Mouse (Mus musculus) testis, adult 2 months (tissue): ENCODE results near the gene Btn2a2. TPM values are rescaled to one million over a fixed set of nuclear protein-coding genes. Genes with fewer than 3 reads are reported as not detected.

Experiments used
- H3K27ac ChIP-seq: fragments of 200-500 bp; 2 replicates; pipeline ENCODE4 v1.5.1; 2012; ENCODE audit warnings: low read depth, low read length; ENCODE audit not compliant: control insufficient read depth, insufficient read depth
- H3K27me3 ChIP-seq: fragments of 200-500 bp; 2 replicates; pipeline ENCODE4 v1.6.1; 2012; ENCODE audit warnings: mild to moderate bottlenecking, low read length, moderate library complexity; ENCODE audit not compliant: control insufficient read depth, insufficient read depth
- H3K36me3 ChIP-seq: fragments of 200-500 bp; 2 replicates; pipeline ENCODE4 v1.6.1; 2012; ENCODE audit warnings: mild to moderate bottlenecking, low read length; ENCODE audit not compliant: control insufficient read depth, insufficient read depth
- H3K4me1 ChIP-seq: fragments of 200-500 bp; 2 replicates; pipeline ENCODE4 v1.6.1; 2012; ENCODE audit warnings: low read length; ENCODE audit not compliant: control insufficient read depth, insufficient read depth
- H3K4me3 ChIP-seq: fragments of 200-500 bp; 2 replicates; pipeline ENCODE4 v1.5.1; 2012; ENCODE audit warnings: low read depth, mild to moderate bottlenecking, low read length, moderate library complexity, mixed read lengths; ENCODE audit not compliant: control insufficient read depth
- CTCF ChIP-seq: fragments of 200-500 bp; IDR thresholded peaks from 2 replicates; pipeline ENCODE4 v1.5.1; 2012; ENCODE audit warnings: low read depth, mild to moderate bottlenecking, inconsistent platforms, low read length, moderate library complexity; ENCODE audit not compliant: control insufficient read depth, insufficient read depth, insufficient replicate concordance
- POLR2A ChIP-seq: fragments of 200-500 bp; IDR thresholded peaks from 2 replicates; pipeline ENCODE4 v1.6.1; 2012; ENCODE audit warnings: low read depth, mild to moderate bottlenecking, inconsistent platforms, low read length, moderate library complexity; ENCODE audit not compliant: control insufficient read depth
- polyA plus RNA-seq: library from polyadenylated mRNA; depleted of rRNA; stranded (reverse); fragments of >200 nt; gene quantifications from 2 replicates; pipeline ENCODE4 v1.2.3, GENCODE M21; 2012

Btn2a2 gene
- polyA plus RNA-seq, 1 experiment: 0.21 TPM

DNA sequence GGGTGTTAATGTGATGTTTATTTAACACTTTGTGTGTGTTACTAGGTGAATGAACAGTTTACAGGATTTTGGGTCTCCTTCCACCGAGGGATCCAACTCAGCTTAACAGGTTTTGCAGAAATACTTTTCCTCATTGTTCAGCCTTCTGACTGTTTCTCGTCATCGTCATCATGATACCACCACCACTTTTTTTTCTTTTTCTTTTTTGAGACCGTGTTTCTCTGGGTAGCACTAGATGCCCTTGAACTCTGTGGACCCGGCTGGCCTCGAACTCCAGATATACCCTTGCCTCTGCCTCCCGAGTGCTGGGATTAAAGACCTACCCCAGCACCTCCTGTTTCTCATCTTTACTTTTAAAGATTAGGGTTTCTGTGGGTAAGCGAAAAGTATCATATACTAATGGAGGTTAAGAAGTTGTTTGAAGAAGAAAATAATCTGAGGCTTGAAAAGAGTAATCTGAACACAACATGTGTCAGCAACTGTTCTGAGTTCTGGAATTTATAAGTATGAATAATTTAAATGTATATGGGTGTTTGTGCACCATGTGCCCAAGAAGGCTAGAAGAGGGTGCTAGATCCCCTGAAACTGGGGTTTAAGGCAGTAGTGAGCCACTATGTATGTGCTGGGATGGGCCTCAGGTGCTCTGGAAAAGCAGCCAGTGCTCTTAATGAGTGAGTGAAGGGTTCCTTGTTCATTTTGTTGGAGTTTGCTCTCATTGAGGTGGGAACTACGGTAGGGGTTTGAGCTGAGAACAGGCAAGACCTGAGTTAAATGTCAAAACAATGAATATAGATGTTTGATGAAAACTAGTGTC is 43.8 kb upstream of the Btn2a2 start:
- H3K27me3 ChIP-seq: no peaks in the 10 kb centered on the region
- TF ChIP-seq CTCF (no peak), POLR2A (no peak)
- H3K27ac ChIP-seq: peak overlapping the region; percentile 39
- no peak overlapping the region for H3K4me3 ChIP-seq
- no peaks in the 10 kb centered on the region for H3K36me3 ChIP-seq
- peaks cover 7% of the 10 kb centered on the region for H3K4me1 ChIP-seq

GRCm38 (mm10) chr13:23530901-23531875 is 42.5 kb upstream of the Btn2a2 start, which contains the start of gene Hist1h4h:
Gene Hist1h4h, plus strand, starts transcription at chr13:23531050.
- Histone ChIP-seq H3K4me3 (peak within 1 kb of the TSS; percentile 79), H3K27me3 (no peaks in the 10 kb centered on the region), H3K36me3 (no peaks in the 10 kb centered on the region), H3K27ac (peak within 1 kb of the TSS; percentile 99), H3K4me1 (peaks cover 7% of the 10 kb centered on the region)
- peak; percentile 83 for TF ChIP-seq POLR2A
- TF ChIP-seq CTCF: no peak

GRCm38 (mm10) chr13:23530181-23530900 is 41.7 kb upstream of the Btn2a2 start:
- no peaks in the 10 kb centered on the region for H3K27me3 ChIP-seq
- H3K4me3 ChIP-seq: peak overlapping the region; percentile 79
- H3K4me1 ChIP-seq: peaks cover 9% of the 10 kb centered on the region
- H3K27ac ChIP-seq: peak overlapping the region; percentile 99
- TF ChIP-seq POLR2A: no peak
- TF ChIP-seq CTCF: no peak
- H3K36me3 ChIP-seq: no peaks in the 10 kb centered on the region

GRCm38 (mm10) chr13:23529480-23530165 is 41.0 kb upstream of the Btn2a2 start:
- TF ChIP-seq CTCF: no peak
- no peak for TF ChIP-seq POLR2A
- H3K27me3 ChIP-seq: no peaks in the 10 kb centered on the region
- peaks cover 9% of the 10 kb centered on the region; the same call in 1 of the 2 replicates for H3K4me1 ChIP-seq
- peak overlapping the region; percentile 99; the same call in 1 of the 2 replicates for H3K27ac ChIP-seq
- no peak overlapping the region; the same call in 1 of the 2 replicates for H3K4me3 ChIP-seq
- no peaks in the 10 kb centered on the region for H3K36me3 ChIP-seq

- H3K4me1 ChIP-seq: peaks cover 7% of the 10 kb centered on the region; the same call in 1 of the 2 replicates
- H3K36me3 ChIP-seq: no peaks in the 10 kb centered on the region
- H3K27ac ChIP-seq: no peak overlapping the region; the same call in 1 of the 2 replicates
- TF ChIP-seq CTCF (no peak), POLR2A (no peak)
- H3K4me3 ChIP-seq: peak overlapping the region; percentile 41; the same call in 1 of the 2 replicates
- H3K27me3 ChIP-seq: no peaks in the 10 kb centered on the region
These were observed 40.3 kb upstream of the Btn2a2 start for GRCm38 (mm10) chr13:23529005-23529404.

- no peaks in the 10 kb centered on the region for H3K27me3 ChIP-seq
- peaks cover 2% of the 10 kb centered on the region; the same call in 1 of the 2 replicates for H3K4me1 ChIP-seq
- TF ChIP-seq CTCF: no peak
- no peak for TF ChIP-seq POLR2A
- no peak overlapping the region for H3K4me3 ChIP-seq
- H3K36me3 ChIP-seq: no peaks in the 10 kb centered on the region
- no peak overlapping the region for H3K27ac ChIP-seq
These were observed 37.7 kb upstream of the Btn2a2 start for GRCm38 (mm10) chr13:23526312-23526711.
